Mouse (Mus musculus) liver, embryonic 12.5 days (tissue): ENCODE data around the gene Mid1. TPM values are rescaled to one million over a fixed set of nuclear protein-coding genes. Genes with fewer than 3 reads are reported as not detected.

Source experiments
- ATAC-seq: fragments of 200-750 bp; cut with Nextera tagmentation; 2 replicates; pipeline ENCODE4 v1.8.0; 2017; ENCODE audit warnings: moderate number of reproducible peaks, mild to moderate bottlenecking, moderate library complexity
- H3K27ac ChIP-seq: fragments of 300-500 bp; sonication (generic); 2 replicates; pipeline ENCODE4 v1.5.1; 2016; ENCODE audit warnings: mild to moderate bottlenecking
- H3K27me3 ChIP-seq: fragments of 300-500 bp; sonication (generic); replicated peaks from 2 replicates; pipeline ENCODE4 v1.6.1; 2016; ENCODE audit warnings: mild to moderate bottlenecking, moderate library complexity
- H3K36me3 ChIP-seq: fragments of 300-500 bp; sonication (generic); 2 replicates; pipeline ENCODE4 v1.6.1; 2016; ENCODE audit warnings: mild to moderate bottlenecking, moderate library complexity
- H3K4me1 ChIP-seq: fragments of 300-500 bp; sonication (generic); 2 replicates; pipeline ENCODE4 v1.6.1; 2016
- H3K4me2 ChIP-seq: fragments of 300-500 bp; sonication (generic); 2 replicates; pipeline ENCODE4 v1.6.1; 2016; ENCODE audit warnings: mild to moderate bottlenecking, moderate library complexity
- H3K4me3 ChIP-seq: fragments of 300-500 bp; sonication (generic); 2 replicates; pipeline ENCODE4 v1.5.1; 2016; ENCODE audit warnings: mild to moderate bottlenecking, moderate library complexity
- H3K9ac ChIP-seq: fragments of 300-500 bp; sonication (generic); 2 replicates; pipeline ENCODE4 v1.6.1; 2016; ENCODE audit warnings: mild to moderate bottlenecking, moderate library complexity
- H3K9me3 ChIP-seq: fragments of 300-500 bp; sonication (generic); replicated peaks from 2 replicates; pipeline ENCODE4 v1.6.1; 2016; ENCODE audit warnings: mild to moderate bottlenecking, moderate library complexity
- WGBS: fragments of 180-500 bp; shearing (Covaris S2); methylation state at CpG from one replicate; pipeline ENCODE4 v1.1.7; 2016; ENCODE audit not compliant: insufficient replicate concordance; 5-methylcytosine and 5-hydroxymethylcytosine counted together
- polyA plus RNA-seq: library from polyadenylated mRNA; unstranded; fragments of >200 nt; fragmentation: Nextera tagmentation; extraction: Ambion mirVana; gene quantifications from 2 replicates; pipeline ENCODE4 v1.2.1, GENCODE M21; 2016

Gene Mid1
- polyA plus RNA-seq, 1 experiment from 2014 or later, result 3.3 TPM

DNA sequence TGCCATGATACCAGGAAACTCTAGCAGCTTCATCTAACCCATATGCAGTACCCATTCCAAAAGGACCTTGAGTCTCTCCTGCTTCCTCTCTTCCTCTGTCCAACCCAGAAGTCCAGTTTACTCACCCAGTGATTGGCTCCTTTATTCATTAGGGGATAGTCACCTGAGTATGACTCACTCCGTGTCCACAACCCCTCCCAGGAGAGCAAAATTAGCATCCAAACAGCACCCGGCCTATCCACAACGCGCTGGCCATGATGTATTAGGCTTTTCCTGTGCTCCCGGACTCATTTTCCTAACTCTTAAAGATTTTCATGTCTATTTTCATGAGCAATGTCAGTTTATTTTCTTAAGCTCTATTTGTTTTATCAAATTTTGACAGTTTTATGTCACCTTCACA lies 104.7 kb downstream of the Mid1 start:
- no peak overlapping the region for H3K4me2 ChIP-seq
- H3K9ac ChIP-seq, result no peak overlapping the region
- ATAC-seq, result no peak
- no peaks in the 10 kb centered on the region for H3K36me3 ChIP-seq
- H3K4me1 ChIP-seq, result no peaks in the 10 kb centered on the region
- 75% methylated on average over 5 of the region's 5 CpGs for WGBS
- no peaks in the 10 kb centered on the region for H3K9me3 ChIP-seq
- no peak overlapping the region for H3K27ac ChIP-seq
- H3K4me3 ChIP-seq, result no peak overlapping the region
- no peaks in the 10 kb centered on the region for H3K27me3 ChIP-seq

DNA sequence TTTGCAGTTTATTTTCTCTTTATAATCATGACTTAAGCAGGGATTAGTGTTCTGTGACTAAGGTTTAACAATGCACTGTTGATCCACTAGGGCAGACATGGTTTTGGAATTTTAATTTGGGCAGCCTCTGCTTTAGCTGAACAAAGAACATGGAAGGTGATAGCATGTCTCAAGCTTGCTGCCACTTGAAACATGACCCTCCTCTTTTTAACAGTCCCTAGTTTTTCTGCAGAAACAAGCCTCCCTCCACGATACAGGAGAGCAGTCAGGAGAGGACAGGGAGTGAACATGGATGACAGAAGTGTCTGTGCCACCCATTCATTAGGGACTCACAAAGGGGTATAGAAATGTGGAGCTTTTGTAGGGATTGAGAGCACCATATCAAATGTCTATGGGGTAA lies 107.9 kb downstream of the Mid1 start:
- H3K4me1 ChIP-seq, result no peaks in the 10 kb centered on the region
- no peak for ATAC-seq
- H3K27me3 ChIP-seq, result no peaks in the 10 kb centered on the region
- H3K4me2 ChIP-seq, result no peak overlapping the region
- H3K9me3 ChIP-seq, result no peaks in the 10 kb centered on the region
- 63% methylated on average over 1 of the region's 1 CpGs for WGBS
- H3K27ac ChIP-seq, result no peak overlapping the region
- H3K4me3 ChIP-seq, result no peak overlapping the region
- no peak overlapping the region for H3K9ac ChIP-seq
- no peaks in the 10 kb centered on the region for H3K36me3 ChIP-seq

DNA sequence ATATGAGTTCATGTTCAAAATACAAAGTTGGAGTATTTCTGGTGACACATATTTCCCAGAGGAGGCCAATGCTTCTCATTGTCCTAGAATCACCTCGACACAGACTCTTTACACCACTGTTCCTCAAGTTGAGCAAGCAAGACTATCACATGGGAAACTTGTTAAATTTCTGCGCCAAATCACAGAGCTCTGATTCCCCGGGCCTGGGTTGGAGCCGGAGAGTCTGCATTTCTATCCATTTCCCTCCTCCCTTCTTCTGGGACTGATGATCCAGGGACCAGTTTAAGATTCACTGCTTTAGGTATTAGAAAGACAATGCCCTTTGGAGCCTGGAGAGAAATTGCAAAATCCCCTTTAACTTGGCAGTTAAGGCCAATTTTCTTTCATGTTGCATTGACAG lies 109.4 kb downstream of the Mid1 start:
- no peaks in the 10 kb centered on the region for H3K4me1 ChIP-seq
- no peak overlapping the region for H3K27ac ChIP-seq
- H3K4me2 ChIP-seq, result no peak overlapping the region
- H3K9ac ChIP-seq, result no peak overlapping the region
- H3K27me3 ChIP-seq, result no peaks in the 10 kb centered on the region
- ATAC-seq, result no peak
- WGBS, result 53% methylated on average over 4 of the region's 4 CpGs
- no peaks in the 10 kb centered on the region for H3K9me3 ChIP-seq
- H3K4me3 ChIP-seq, result no peak overlapping the region
- no peaks in the 10 kb centered on the region for H3K36me3 ChIP-seq

DNA sequence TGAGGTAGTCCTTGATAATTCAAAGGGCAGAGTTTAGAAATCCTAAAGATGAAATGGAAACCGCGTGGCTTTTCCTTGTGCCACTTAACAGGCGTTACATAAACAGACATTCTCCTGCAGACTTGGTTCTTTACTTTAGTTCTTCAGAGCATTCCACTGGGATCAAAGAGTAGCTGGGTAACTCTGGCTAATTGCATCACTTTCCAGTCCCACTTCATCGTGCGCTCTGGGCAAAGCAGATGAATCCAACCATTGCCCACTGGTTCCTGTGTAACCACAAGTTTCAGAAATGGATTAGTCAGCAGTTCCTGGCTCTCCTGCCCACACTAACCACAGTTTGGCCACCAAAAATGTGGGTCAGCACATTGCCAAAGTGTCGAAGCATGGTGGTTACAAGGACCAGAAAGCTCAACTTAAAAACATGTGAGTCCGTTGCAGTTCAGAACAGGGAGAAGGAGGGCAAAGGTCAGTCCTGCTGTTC lies 109.9 kb downstream of the Mid1 start:
- no peaks in the 10 kb centered on the region for H3K36me3 ChIP-seq
- 31% methylated on average over 7 of the region's 7 CpGs for WGBS
- H3K4me1 ChIP-seq, result no peaks in the 10 kb centered on the region
- no peak overlapping the region for H3K4me3 ChIP-seq
- no peak overlapping the region for H3K4me2 ChIP-seq
- ATAC-seq, result no peak
- no peak overlapping the region for H3K27ac ChIP-seq
- H3K9me3 ChIP-seq, result no peaks in the 10 kb centered on the region
- no peak overlapping the region for H3K9ac ChIP-seq
- H3K27me3 ChIP-seq, result no peaks in the 10 kb centered on the region

DNA sequence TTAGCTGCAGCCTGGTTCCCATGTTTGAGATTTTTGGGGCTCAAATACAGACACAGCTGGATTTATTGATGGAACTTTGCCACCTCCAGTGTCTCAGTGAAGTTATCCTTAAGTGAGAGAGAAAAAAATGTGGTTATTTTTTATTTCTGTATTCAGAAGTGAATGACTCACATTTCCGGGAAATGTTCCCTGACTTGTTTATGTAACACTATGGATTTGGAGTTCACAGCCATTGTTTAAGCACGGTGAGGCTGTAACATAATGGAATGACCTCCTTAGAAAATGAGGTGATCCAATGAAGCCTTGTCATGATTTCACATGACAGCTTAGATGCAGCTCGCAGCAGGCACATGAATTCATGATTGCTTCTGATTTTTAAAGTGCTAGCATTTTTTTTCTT lies 112.1 kb downstream of the Mid1 start:
- no peak overlapping the region for H3K4me3 ChIP-seq
- H3K9ac ChIP-seq, result no peak overlapping the region
- H3K9me3 ChIP-seq, result no peaks in the 10 kb centered on the region
- no peaks in the 10 kb centered on the region for H3K36me3 ChIP-seq
- no peak overlapping the region for H3K27ac ChIP-seq
- no peak overlapping the region for H3K4me2 ChIP-seq
- no peaks in the 10 kb centered on the region for H3K27me3 ChIP-seq
- no peaks in the 10 kb centered on the region for H3K4me1 ChIP-seq
- no peak for ATAC-seq
- 51% methylated on average over 3 of the region's 3 CpGs for WGBS

DNA sequence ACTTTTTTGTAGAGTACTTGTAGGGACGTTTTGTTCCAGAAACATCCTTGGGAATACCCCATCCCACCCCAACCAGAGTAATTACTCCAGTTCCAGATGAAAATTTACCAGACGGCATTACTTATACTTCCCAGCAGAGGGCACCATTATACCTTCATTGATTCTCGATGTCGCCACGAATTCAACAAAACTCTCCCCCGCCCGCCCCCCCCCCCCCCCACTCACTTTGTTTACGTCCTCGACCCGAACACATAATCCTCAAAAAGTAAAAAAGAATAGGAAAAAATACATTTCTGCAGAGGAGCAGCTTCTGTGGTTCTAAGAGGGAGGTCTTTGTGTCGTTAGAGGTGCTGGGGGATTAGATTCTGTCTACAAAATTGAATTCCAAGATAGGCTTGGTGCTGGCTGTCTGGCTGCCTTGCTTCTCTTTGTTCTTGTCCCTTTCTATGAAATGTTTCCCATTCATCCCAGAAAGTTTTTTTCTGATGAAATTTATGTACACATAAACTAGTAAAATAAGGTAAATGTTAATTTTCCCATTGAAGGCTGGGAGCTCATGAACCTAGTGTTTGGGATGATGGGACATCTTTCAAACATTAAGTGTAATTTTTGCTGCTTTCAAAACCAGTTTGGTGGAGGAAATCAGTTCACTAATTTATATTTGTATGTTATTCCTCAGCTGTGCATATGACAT lies 114.1 kb downstream of the Mid1 start:
- H3K4me3 ChIP-seq, result peak overlapping the region; percentile 28
- peak overlapping the region; percentile 37 for H3K4me2 ChIP-seq

DNA sequence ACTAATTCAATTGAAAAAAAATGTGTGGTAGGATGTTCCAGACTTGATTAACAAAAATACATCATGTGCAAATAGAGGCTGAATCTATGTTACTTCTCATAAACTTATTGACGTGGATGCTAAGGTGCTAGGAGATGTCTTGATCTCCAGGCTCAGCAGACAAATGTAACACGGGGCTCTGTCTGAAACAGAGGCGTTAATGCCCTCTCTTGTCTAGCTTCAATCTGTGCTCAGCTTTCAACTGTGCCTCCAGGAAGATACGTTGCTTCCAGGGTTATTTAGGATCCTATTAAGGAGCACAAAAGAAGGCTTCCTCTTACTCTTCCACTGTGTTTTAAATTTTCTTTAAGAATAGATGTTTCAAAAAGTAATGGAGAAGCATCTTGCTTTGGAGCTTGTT lies 115.2 kb downstream of the Mid1 start:
- H3K4me2 ChIP-seq, result no peak overlapping the region

More for the DNA sequence above, 114.1 kb downstream of the Mid1 start:
- no peaks in the 10 kb centered on the region for H3K36me3 ChIP-seq
- WGBS, result under 1% methylated on average over 8 of the region's 11 CpGs
- H3K4me1 ChIP-seq, result no peaks in the 10 kb centered on the region
- ATAC-seq, result no peak
- H3K9ac ChIP-seq, result no peak overlapping the region
- no peaks in the 10 kb centered on the region for H3K9me3 ChIP-seq
- H3K27me3 ChIP-seq, result no peaks in the 10 kb centered on the region
- no peak overlapping the region for H3K27ac ChIP-seq

DNA sequence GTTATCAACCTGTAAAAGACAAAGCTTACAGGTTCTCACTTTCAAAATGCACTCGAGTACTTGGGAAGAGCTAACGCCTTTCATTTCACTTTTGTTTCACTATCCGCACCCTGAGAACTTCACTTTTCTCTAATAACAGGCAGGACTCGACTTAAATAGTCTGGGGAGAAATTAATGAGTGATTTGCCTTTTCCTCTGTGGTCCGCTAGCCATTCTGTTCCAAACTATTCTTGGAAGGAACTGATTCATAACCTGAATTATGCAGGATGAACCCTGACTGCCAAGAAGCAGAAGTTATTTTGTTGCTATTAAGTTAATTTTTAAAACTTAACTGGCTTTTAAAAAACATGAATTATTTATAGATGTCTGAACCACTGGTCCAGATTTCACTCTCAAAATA lies 120.8 kb downstream of the Mid1 start:
- 44% methylated on average over 5 of the region's 5 CpGs for WGBS
- no peaks in the 10 kb centered on the region for H3K4me1 ChIP-seq
- no peaks in the 10 kb centered on the region for H3K36me3 ChIP-seq
- H3K4me2 ChIP-seq, result no peak overlapping the region
- no peak overlapping the region for H3K4me3 ChIP-seq
- no peak overlapping the region for H3K9ac ChIP-seq
- no peak for ATAC-seq
- no peaks in the 10 kb centered on the region for H3K27me3 ChIP-seq
- H3K9me3 ChIP-seq, result no peaks in the 10 kb centered on the region
- H3K27ac ChIP-seq, result no peak overlapping the region

More for the DNA sequence above, 115.2 kb downstream of the Mid1 start:
- 36% methylated on average over 4 of the region's 4 CpGs for WGBS
- Histone ChIP-seq H3K4me3 (no peak overlapping the region), H3K9me3 (no peaks in the 10 kb centered on the region), H3K27ac (no peak overlapping the region), H3K4me1 (no peaks in the 10 kb centered on the region), H3K9ac (no peak overlapping the region), H3K27me3 (no peaks in the 10 kb centered on the region), H3K36me3 (no peaks in the 10 kb centered on the region)
- ATAC-seq, result no peak

DNA sequence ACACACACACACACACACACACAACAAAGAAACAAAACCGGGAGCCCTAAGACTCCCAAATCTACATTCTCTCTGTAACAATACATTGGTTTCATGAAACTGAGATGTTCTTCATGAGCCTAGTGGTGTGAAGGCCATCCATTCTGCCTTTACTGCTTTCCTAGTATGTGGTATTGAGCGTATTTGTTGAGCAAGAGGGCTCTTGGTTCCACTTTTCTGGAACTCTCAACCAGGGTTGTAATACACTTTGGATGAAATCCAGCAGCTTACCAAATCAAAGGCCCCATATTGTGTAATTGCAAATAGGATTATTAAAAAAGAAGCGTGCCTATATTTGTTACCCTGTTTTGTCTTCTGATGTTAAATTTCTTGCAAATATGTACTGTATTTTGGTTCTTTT lies 122.7 kb downstream of the Mid1 start:
- no peak for ATAC-seq
- no peaks in the 10 kb centered on the region for H3K27me3 ChIP-seq
- no peaks in the 10 kb centered on the region for H3K36me3 ChIP-seq
- no peaks in the 10 kb centered on the region for H3K4me1 ChIP-seq
- no peak overlapping the region for H3K4me2 ChIP-seq
- no peak overlapping the region for H3K9ac ChIP-seq
- H3K27ac ChIP-seq, result no peak overlapping the region
- WGBS, result 61% methylated on average over 3 of the region's 3 CpGs
- no peaks in the 10 kb centered on the region for H3K9me3 ChIP-seq
- H3K4me3 ChIP-seq, result no peak overlapping the region

DNA sequence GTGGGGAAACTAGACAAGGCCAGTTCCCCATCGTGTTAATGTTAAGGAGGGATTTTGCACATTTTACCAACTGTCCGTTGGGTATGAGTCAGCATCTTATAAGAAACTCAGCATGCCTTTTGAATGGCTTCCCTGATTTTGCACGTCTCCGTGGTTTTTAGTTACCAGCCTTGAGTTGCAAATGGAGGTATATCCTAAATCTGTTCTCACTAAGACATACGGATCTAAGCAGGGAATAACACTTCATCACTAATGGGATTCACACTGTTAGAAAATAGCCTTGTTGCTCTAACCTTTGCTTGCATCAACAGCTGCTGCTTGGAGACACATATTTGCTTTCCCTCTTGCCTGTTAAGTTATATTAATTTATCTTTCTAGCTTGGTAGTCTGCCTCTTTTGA lies 126.3 kb downstream of the Mid1 start:
- H3K27me3 ChIP-seq, result no peaks in the 10 kb centered on the region
- H3K9ac ChIP-seq, result no peak overlapping the region
- H3K4me3 ChIP-seq, result no peak overlapping the region
- H3K9me3 ChIP-seq, result no peaks in the 10 kb centered on the region
- H3K27ac ChIP-seq, result no peak overlapping the region
- WGBS, result 49% methylated on average over 5 of the region's 5 CpGs
- ATAC-seq, result no peak
- no peaks in the 10 kb centered on the region for H3K36me3 ChIP-seq
- no peaks in the 10 kb centered on the region for H3K4me1 ChIP-seq
- no peak overlapping the region for H3K4me2 ChIP-seq

DNA sequence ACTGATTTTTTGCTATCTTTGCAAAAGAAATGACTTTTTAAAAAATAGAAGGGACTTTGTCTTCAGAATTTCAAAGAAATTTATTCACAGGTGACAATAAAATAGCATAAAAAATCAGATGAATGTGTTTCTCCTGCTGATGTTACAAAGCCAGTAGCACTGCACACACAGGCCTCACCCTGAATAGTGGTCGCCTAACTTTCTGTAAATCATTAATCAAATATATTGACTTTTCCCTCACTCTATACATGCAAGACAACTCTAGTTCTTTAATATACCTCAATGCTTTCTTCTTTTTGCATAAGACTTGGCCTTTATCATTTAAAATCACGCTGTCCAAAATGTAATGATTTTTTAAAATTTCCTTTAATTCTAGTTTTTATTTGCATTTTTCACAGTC lies 126.8 kb downstream of the Mid1 start:
- Histone ChIP-seq H3K9me3 (no peaks in the 10 kb centered on the region), H3K9ac (no peak overlapping the region), H3K4me3 (no peak overlapping the region), H3K4me1 (no peaks in the 10 kb centered on the region), H3K27ac (no peak overlapping the region), H3K36me3 (no peaks in the 10 kb centered on the region), H3K4me2 (no peak overlapping the region), H3K27me3 (no peaks in the 10 kb centered on the region)
- ATAC-seq, result no peak
- WGBS, result 55% methylated on average over 2 of the region's 2 CpGs

DNA sequence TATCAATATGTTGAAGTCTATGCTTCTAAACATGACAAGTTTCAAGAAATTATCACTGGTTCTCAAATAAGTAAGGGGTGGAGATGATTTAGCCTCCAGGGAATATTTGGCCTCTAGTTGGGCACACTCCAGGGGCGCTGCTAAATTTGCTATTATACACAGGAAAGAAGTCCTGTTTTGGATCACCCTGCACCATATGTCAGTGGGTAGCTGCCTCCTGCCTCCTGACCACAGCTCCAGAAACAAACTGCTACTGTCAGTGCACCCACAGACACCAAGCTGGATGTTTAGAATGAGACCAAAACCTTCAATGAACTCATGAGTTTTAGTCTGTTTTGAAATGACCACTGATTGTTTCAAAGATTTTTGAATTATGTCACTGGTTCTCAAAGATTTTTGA lies 128.7 kb downstream of the Mid1 start:
- WGBS, result 45% methylated on average over 1 of the region's 1 CpGs
- no peaks in the 10 kb centered on the region for H3K4me1 ChIP-seq
- no peaks in the 10 kb centered on the region for H3K27me3 ChIP-seq
- no peaks in the 10 kb centered on the region for H3K9me3 ChIP-seq
- no peak overlapping the region for H3K27ac ChIP-seq
- H3K9ac ChIP-seq, result no peak overlapping the region
- H3K4me3 ChIP-seq, result no peak overlapping the region
- ATAC-seq, result no peak
- H3K4me2 ChIP-seq, result no peak overlapping the region
- H3K36me3 ChIP-seq, result no peaks in the 10 kb centered on the region

DNA sequence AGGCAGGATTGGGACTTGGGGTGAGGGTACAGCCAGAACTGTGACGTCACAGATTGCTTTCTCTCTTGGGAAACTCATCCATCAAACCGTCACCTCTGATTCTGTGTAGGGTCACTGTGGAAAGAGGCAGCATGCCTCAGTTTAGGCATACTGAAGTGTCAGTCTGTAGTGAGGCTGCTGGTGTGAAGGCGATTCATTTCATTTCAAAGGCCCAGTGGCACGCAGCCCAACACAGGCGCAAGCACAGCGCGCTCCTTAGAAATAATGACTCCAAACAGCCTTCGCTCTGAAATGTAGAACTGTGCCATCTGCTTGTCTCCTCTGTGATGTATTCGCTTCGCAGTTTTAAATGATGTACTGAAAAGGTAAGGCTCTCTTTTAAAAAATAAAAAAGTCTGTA lies 141.9 kb downstream of the Mid1 start:
- H3K4me2 ChIP-seq, result no peak overlapping the region
- 69% methylated on average over 10 of the region's 10 CpGs for WGBS
- H3K4me3 ChIP-seq, result no peak overlapping the region
- no peak for ATAC-seq
- no peaks in the 10 kb centered on the region for H3K4me1 ChIP-seq
- H3K27me3 ChIP-seq, result no peaks in the 10 kb centered on the region
- no peaks in the 10 kb centered on the region for H3K9me3 ChIP-seq
- no peak overlapping the region for H3K9ac ChIP-seq
- no peak overlapping the region for H3K27ac ChIP-seq
- no peaks in the 10 kb centered on the region for H3K36me3 ChIP-seq
